ENCODE assay signal across 13 mouse cellular contexts in the genomic region with DNA sequence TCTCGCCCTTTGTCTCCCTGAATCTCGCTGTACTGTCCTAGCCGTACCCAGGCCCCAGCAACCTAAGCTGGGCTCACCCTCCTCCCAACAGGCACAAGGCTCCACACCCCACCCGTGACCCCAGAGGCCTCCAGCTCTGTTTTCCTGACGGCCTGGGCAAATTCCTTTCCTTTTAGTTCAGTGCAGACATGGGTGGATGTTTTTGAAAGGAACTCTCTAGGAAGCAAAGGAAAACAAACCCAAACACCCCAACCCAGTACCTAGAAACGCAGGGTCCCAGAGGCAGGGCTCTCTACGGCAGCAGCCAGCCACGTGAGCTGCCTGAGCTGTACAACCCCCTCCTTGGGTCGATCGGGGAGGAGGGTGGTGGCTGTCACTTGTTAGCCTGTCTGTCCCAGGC. TPM values are rescaled to one million over a fixed set of nuclear protein-coding genes. Genes with fewer than 3 reads are reported as not detected.
A peak's percentile ranks its signal among the peaks of the same experiment; 100 is the strongest.
DNase-seq lines count a peak whose midpoint lies in the region; ATAC-seq and TF ChIP-seq lines count a peak whose summit lies in the region.
"Had no signal": no experiment of that assay in that cellular context is flagged by ENCODE, and none has a peak within 500 bp of the region (broad histone marks: within the 10 kb centered on the region; RNA-seq: fewer than 3 reads in every experiment).

No protein-coding gene starts in this region.

- 14% methylated on average over 10 of the region's 10 CpGs for WGBS in forebrain, embryonic 10.5 days
- 25% methylated on average over 10 of the region's 10 CpGs for WGBS in forebrain, postnatal 0 days
- 38% methylated on average over 10 of the region's 10 CpGs for WGBS in stomach, embryonic 16.5 days
- WGBS in stomach, postnatal 0 days, result 40% methylated on average over 10 of the region's 10 CpGs
- 14% methylated on average over 10 of the region's 10 CpGs for WGBS in hindbrain, embryonic 12.5 days

- no peaks in the 10 kb centered on the region for H3K36me3 ChIP-seq in forebrain, embryonic 10.5 days (replicated peaks)
- H3K36me3 ChIP-seq in forebrain, postnatal 0 days (ENCODE audit: insufficient read depth), result no peaks in the 10 kb centered on the region
- H3K36me3 ChIP-seq in stomach, embryonic 16.5 days (ENCODE audit: control insufficient read depth, insufficient read depth, low read length), result no peaks in the 10 kb centered on the region
- no peaks in the 10 kb centered on the region for H3K36me3 ChIP-seq in stomach, postnatal 0 days (ENCODE audit: control insufficient read depth, insufficient read depth, low read length)
- no peaks in the 10 kb centered on the region for H3K36me3 ChIP-seq in hindbrain, embryonic 12.5 days
- H3K36me3 ChIP-seq: stomach, embryonic 15.5 days had no signal

- H3K9ac ChIP-seq in forebrain, postnatal 0 days, result no peak overlapping the region
- peak overlapping the region; percentile 28; the same call in 1 of the 2 replicates for H3K9ac ChIP-seq in stomach, embryonic 16.5 days (ENCODE audit: low read length)
- H3K9ac ChIP-seq in stomach, postnatal 0 days (ENCODE audit: low read length), result no peak overlapping the region
- 0 out of 2 replicates have a peak overlapping the region, but pooled peaks have one; percentile 2 for H3K9ac ChIP-seq in hindbrain, embryonic 12.5 days
- H3K9ac ChIP-seq: liver, embryonic 14.5 days; stomach, embryonic 15.5 days had no signal

- H3K27ac ChIP-seq in forebrain, embryonic 10.5 days, result peak overlapping the region; percentile 85
- H3K27ac ChIP-seq in forebrain, postnatal 0 days (ENCODE audit: low read depth, low read length), result no peak overlapping the region
- no peak overlapping the region for H3K27ac ChIP-seq in stomach, embryonic 16.5 days (ENCODE audit: low read length)
- no peak overlapping the region for H3K27ac ChIP-seq in stomach, postnatal 0 days (replicated peaks)
- 0 out of 2 replicates have a peak overlapping the region, but pooled peaks have one; percentile 41 for H3K27ac ChIP-seq in hindbrain, embryonic 12.5 days
- no peak overlapping the region for H3K27ac ChIP-seq in layer of hippocampus, adult 2 months
- H3K27ac ChIP-seq: liver, embryonic 14.5 days; stomach, embryonic 15.5 days had no signal

- H3K9me3 ChIP-seq in forebrain, embryonic 10.5 days, result no peaks in the 10 kb centered on the region
- no peaks in the 10 kb centered on the region for H3K9me3 ChIP-seq in forebrain, postnatal 0 days (ENCODE audit: low read length)
- no peaks in the 10 kb centered on the region for H3K9me3 ChIP-seq in stomach, embryonic 16.5 days (replicated peaks; ENCODE audit: control insufficient read depth, low read length)
- no peaks in the 10 kb centered on the region for H3K9me3 ChIP-seq in stomach, postnatal 0 days (ENCODE audit: control insufficient read depth, low read length)
- no peaks in the 10 kb centered on the region for H3K9me3 ChIP-seq in hindbrain, embryonic 12.5 days (replicated peaks)
- H3K9me3 ChIP-seq: stomach, embryonic 15.5 days had no signal

- no peak overlapping the region for H3K4me3 ChIP-seq in forebrain, embryonic 10.5 days
- H3K4me3 ChIP-seq in forebrain, postnatal 0 days (ENCODE audit: low read depth, low read length), result no peak overlapping the region
- H3K4me3 ChIP-seq in stomach, embryonic 16.5 days (replicated peaks; ENCODE audit: low read length), result no peak overlapping the region
- H3K4me3 ChIP-seq in stomach, postnatal 0 days (ENCODE audit: low read depth, low read length), result no peak overlapping the region
- no peak overlapping the region for H3K4me3 ChIP-seq in hindbrain, embryonic 12.5 days
- H3K4me3 ChIP-seq in layer of hippocampus, adult 2 months, result no peak overlapping the region
- H3K4me3 ChIP-seq: stomach, embryonic 15.5 days had no signal

- DNase-seq in forebrain, embryonic 10.5 days (ENCODE audit: extremely low spot score, low spot score), result peak; percentile 44
- DNase-seq in forebrain, postnatal 0 days, result no peak
- no peak for DNase-seq in stomach, postnatal 0 days (ENCODE audit: low spot score)
- DNase-seq in yolk sac, embryonic 10.5 days (ENCODE audit: low spot score), result peak; percentile 5
- no peak for DNase-seq in cerebellum, adult 11-12 months
- DNase-seq in layer of hippocampus, adult 2 months (ENCODE audit: low spot score in 2 of 2), result no peak
- DNase-seq: layer of hippocampus, adult 9-11 months had no signal

- H3K4me1 ChIP-seq in forebrain, embryonic 10.5 days, result peaks cover 96% of the 10 kb centered on the region
- H3K4me1 ChIP-seq in forebrain, postnatal 0 days (ENCODE audit: insufficient read depth), result peaks cover 29% of the 10 kb centered on the region
- H3K4me1 ChIP-seq in stomach, embryonic 16.5 days (ENCODE audit: control insufficient read depth, insufficient read depth, low read length), result 0 out of 2 replicates have a peak, but pooled peaks cover 2% of the 10 kb centered on the region
- no peaks in the 10 kb centered on the region for H3K4me1 ChIP-seq in stomach, postnatal 0 days (replicated peaks; ENCODE audit: control insufficient read depth, insufficient read depth)
- peaks cover 73% of the 10 kb centered on the region for H3K4me1 ChIP-seq in hindbrain, embryonic 12.5 days

- no peak for TF ChIP-seq EP300 in stomach, postnatal 0 days (optimal IDR thresholded peaks at IDR 0.05)

- H3K4me2 ChIP-seq in forebrain, postnatal 0 days (ENCODE audit: low read depth), result no peak overlapping the region
- H3K4me2 ChIP-seq in stomach, embryonic 16.5 days (ENCODE audit: low read depth, low read length), result no peak overlapping the region
- no peak overlapping the region for H3K4me2 ChIP-seq in stomach, postnatal 0 days (replicated peaks; ENCODE audit: low read depth)
- H3K4me2 ChIP-seq in hindbrain, embryonic 12.5 days (replicated peaks), result no peak overlapping the region
- H3K4me2 ChIP-seq: stomach, embryonic 15.5 days had no signal

- no peak for ATAC-seq in forebrain, postnatal 0 days
- no peak for ATAC-seq in stomach, embryonic 16.5 days (ENCODE audit: insufficient read depth, low FRiP score)
- ATAC-seq in stomach, postnatal 0 days (ENCODE audit: low FRiP score, low TSS enrichment), result no peak
- ATAC-seq in hindbrain, embryonic 12.5 days (ENCODE audit: low FRiP score), result no peak

- peaks cover 70% of the 10 kb centered on the region for H3K27me3 ChIP-seq in forebrain, embryonic 10.5 days (ENCODE audit: poor library complexity, severe bottlenecking)
- no peaks in the 10 kb centered on the region for H3K27me3 ChIP-seq in forebrain, postnatal 0 days (ENCODE audit: insufficient read depth, low read length)
- 0 out of 2 replicates have a peak, but pooled peaks cover 2% of the 10 kb centered on the region for H3K27me3 ChIP-seq in stomach, embryonic 16.5 days (ENCODE audit: control insufficient read depth, insufficient read depth, low read length)
- H3K27me3 ChIP-seq in stomach, postnatal 0 days (ENCODE audit: control insufficient read depth, insufficient read depth, low read length), result no peaks in the 10 kb centered on the region
- peaks cover 25% of the 10 kb centered on the region for H3K27me3 ChIP-seq in hindbrain, embryonic 12.5 days

- TF ChIP-seq CTCF in forebrain, postnatal 0 days (IDR thresholded peaks at IDR 0.05; ENCODE audit: low read depth), result no peak
- TF ChIP-seq CTCF in stomach, postnatal 0 days (IDR thresholded peaks at IDR 0.05; ENCODE audit: low read depth), result no peak
- no peak for TF ChIP-seq CTCF in layer of hippocampus, adult 2 months (conservative IDR thresholded peaks at IDR 0.05)

RNA-seq across cellular contexts. Expression of gene Stra6, which starts 21.2 kb away (rescaled TPM):
- polyA plus RNA-seq in forebrain, embryonic 10.5 days (2016; fragmentation: Nextera tagmentation; extraction: Ambion mirVana), result 33.0 and 37.1 TPM in 2 replicates
- total RNA-seq in forebrain, postnatal 0 days (2014; rRNA removed), result 13.9 and 16.2 TPM in 2 replicates
- polyA plus RNA-seq in forebrain, postnatal 0 days (2015; fragmentation: Nextera tagmentation; extraction: Ambion mirVana), result 9.6 and 11.0 TPM in 2 replicates
- polyA plus RNA-seq in stomach, embryonic 16.5 days (2015; fragmentation: Nextera tagmentation; extraction: Ambion mirVana), result 1.4 and 2.2 TPM in 2 replicates
- polyA plus RNA-seq in stomach, postnatal 0 days (2015; fragmentation: Nextera tagmentation; extraction: Ambion mirVana), result 0.18 and 0.56 TPM in 2 replicates
- 14.8 and 17.6 TPM in 2 replicates for polyA plus RNA-seq in hindbrain, embryonic 12.5 days (2016; fragmentation: Nextera tagmentation; extraction: Ambion mirVana)
- total RNA-seq in layer of hippocampus, adult 2 months (2021), result 10 to 100 TPM; 17.1 to 17.7 TPM
- total RNA-seq: megakaryocyte-erythroid progenitor cell, adult 5-6 weeks had no signal

RNA-seq across cellular contexts. Expression of gene Cyp11a1, which starts 36.2 kb away (rescaled TPM):
- not detected in 2 replicates for polyA plus RNA-seq in forebrain, embryonic 10.5 days (2016; fragmentation: Nextera tagmentation; extraction: Ambion mirVana)
- total RNA-seq in forebrain, postnatal 0 days (2014; rRNA removed), result 0.29 and 1.2 TPM in 2 replicates
- polyA plus RNA-seq in forebrain, postnatal 0 days (2015; fragmentation: Nextera tagmentation; extraction: Ambion mirVana), result 0.77 and 0.88 TPM in 2 replicates
- 1.5 and 7.6 TPM in 2 replicates for polyA plus RNA-seq in stomach, embryonic 16.5 days (2015; fragmentation: Nextera tagmentation; extraction: Ambion mirVana)
- 0.98 and 1.0 TPM in 2 replicates for polyA plus RNA-seq in stomach, postnatal 0 days (2015; fragmentation: Nextera tagmentation; extraction: Ambion mirVana)
- polyA plus RNA-seq in hindbrain, embryonic 12.5 days (2016; fragmentation: Nextera tagmentation; extraction: Ambion mirVana), result 0.17 and 0.38 TPM in 2 replicates
- total RNA-seq in layer of hippocampus, adult 2 months (2021), result 1 to 10 TPM in 1 of 2 experiments, under 1 TPM in 1; 0.79 to 1.7 TPM
- total RNA-seq: gastrocnemius, postnatal 36 days; megakaryocyte-erythroid progenitor cell, adult 5-6 weeks had no signal

Comparison
In these comparisons a context has a peak if more than half of its experiments do, and no peak if none do; other contexts are left out.
1. DNase-seq: peak in forebrain, embryonic 10.5 days (single experiment) and yolk sac, embryonic 10.5 days (single experiment); none in forebrain, postnatal 0 days (single experiment), stomach, postnatal 0 days (single experiment), cerebellum, adult 11-12 months (single experiment) and layer of hippocampus, adult 2 months (0 of 2).
2. H3K27ac ChIP-seq: peak in forebrain, embryonic 10.5 days (single experiment) and hindbrain, embryonic 12.5 days (single experiment); none in forebrain, postnatal 0 days (single experiment), stomach, embryonic 16.5 days (single experiment), stomach, postnatal 0 days (single experiment) and layer of hippocampus, adult 2 months (single experiment).
3. H3K9ac ChIP-seq: peak in stomach, embryonic 16.5 days (single experiment) and hindbrain, embryonic 12.5 days (single experiment); none in forebrain, postnatal 0 days (single experiment) and stomach, postnatal 0 days (single experiment).